Mouse (Mus musculus) intestine, embryonic 16.5 days (tissue): ENCODE measurements around the gene Creg1. TPM values are rescaled to one million over a fixed set of nuclear protein-coding genes. Genes with fewer than 3 reads are reported as not detected.

Experiments used
- ATAC-seq: fragments of 200-750 bp; cut with Nextera tagmentation; 2 replicates; pipeline ENCODE4 v1.8.0; 2017; ENCODE audit warnings: moderate TSS enrichment, moderate library complexity
- H3K27ac ChIP-seq: fragments of 300-500 bp; sonication (generic); 2 replicates; pipeline ENCODE4 v1.5.1; 2014; ENCODE audit warnings: mild to moderate bottlenecking, low read length
- H3K27me3 ChIP-seq: fragments of 300-500 bp; sonication (generic); replicated peaks from 2 replicates; pipeline ENCODE4 v1.6.1; 2014; ENCODE audit warnings: low read length, control low read depth, mixed read lengths; ENCODE audit not compliant: control insufficient read depth, insufficient read depth
- H3K36me3 ChIP-seq: fragments of 300-500 bp; sonication (generic); 2 replicates; pipeline ENCODE4 v1.6.1; 2014; ENCODE audit warnings: low read length, control low read depth; ENCODE audit not compliant: control insufficient read depth, insufficient read depth
- H3K4me1 ChIP-seq: fragments of 300-500 bp; sonication (generic); 2 replicates; pipeline ENCODE4 v1.6.1; 2014; ENCODE audit warnings: low read length, control low read depth, mixed read lengths; ENCODE audit not compliant: control insufficient read depth, insufficient read depth
- H3K4me2 ChIP-seq: fragments of 300-500 bp; sonication (generic); 2 replicates; pipeline ENCODE4 v1.6.1; 2014; ENCODE audit warnings: low read depth, low read length, control low read depth
- H3K4me3 ChIP-seq: fragments of 300-500 bp; sonication (generic); 2 replicates; pipeline ENCODE4 v1.5.1; 2014; ENCODE audit warnings: mild to moderate bottlenecking, low read length
- H3K9ac ChIP-seq: fragments of 300-500 bp; sonication (generic); 2 replicates; pipeline ENCODE4 v1.6.1; 2014; ENCODE audit warnings: low read depth, low read length
- H3K9me3 ChIP-seq: fragments of 300-500 bp; sonication (generic); 2 replicates; pipeline ENCODE4 v1.6.1; 2016; ENCODE audit warnings: low read length, control low read depth; ENCODE audit not compliant: control insufficient read depth
- WGBS: fragments of 180-500 bp; shearing (Covaris S2); extraction: QIAGEN DNeasy Blood & Tissue Kit; methylation state at CpG from one replicate; pipeline ENCODE4 v1.1.7; 2014; 5-methylcytosine and 5-hydroxymethylcytosine counted together
- polyA plus RNA-seq: library from polyadenylated mRNA; unstranded; fragments of >200 nt; fragmentation: Nextera tagmentation; extraction: Ambion mirVana; gene quantifications from 2 replicates; pipeline ENCODE4 v1.2.1, GENCODE M21; 2015

The Creg1 gene
- 122 and 142 TPM in 2 replicates for polyA plus RNA-seq

DNA sequence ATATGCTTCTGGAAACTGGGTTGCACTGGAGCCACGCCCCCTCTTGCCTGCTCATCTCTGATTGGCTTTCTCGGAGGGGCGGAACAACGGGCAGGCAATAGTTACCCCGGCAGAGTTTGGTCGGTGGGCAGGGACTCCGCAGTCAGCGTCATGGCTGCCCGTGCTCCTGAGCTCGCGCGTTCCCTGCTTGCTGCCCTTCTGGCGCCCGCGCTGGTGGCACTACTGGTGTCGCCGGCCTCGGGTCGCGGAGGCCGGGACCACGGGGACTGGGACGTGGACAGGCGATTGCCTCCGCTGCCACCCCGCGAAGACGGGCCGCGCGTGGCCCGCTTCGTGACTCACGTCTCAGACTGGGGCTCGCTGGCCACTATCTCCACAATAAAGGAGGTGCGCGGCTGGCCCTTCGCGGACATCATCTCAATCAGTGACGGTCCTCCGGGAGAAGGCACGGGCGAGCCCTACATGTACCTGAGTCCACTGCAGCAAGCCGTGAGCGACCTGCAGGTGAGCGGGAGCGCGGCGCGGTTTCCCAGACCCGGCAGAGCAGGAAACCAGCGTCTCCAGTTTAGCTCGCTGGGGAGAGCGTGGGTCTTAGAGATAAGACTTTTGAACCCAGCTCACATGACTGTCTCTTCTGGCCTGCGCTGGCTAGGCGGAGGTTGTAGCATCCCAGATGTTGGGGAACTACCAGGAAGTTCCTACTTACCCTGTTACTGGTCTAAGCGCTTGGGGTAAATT, at the start of gene Creg1:
Creg1 (plus strand) TSS at position 112 of the 738 bp plus-strand sequence.
- Histone ChIP-seq H3K4me1 (peaks cover 14% of the 10 kb centered on the region), H3K27me3 (no peaks in the 10 kb centered on the region), H3K4me3 (peak within 1 kb of the TSS; percentile 88), H3K36me3 (no peaks in the 10 kb centered on the region), H3K4me2 (peak within 1 kb of the TSS; percentile 81), H3K27ac (peak within 1 kb of the TSS; percentile 83), H3K9ac (peak within 1 kb of the TSS; percentile 89), H3K9me3 (no peaks in the 10 kb centered on the region)
- peak; percentile 97 for ATAC-seq
- under 1% methylated on average over 57 of the region's 57 CpGs for WGBS

DNA sequence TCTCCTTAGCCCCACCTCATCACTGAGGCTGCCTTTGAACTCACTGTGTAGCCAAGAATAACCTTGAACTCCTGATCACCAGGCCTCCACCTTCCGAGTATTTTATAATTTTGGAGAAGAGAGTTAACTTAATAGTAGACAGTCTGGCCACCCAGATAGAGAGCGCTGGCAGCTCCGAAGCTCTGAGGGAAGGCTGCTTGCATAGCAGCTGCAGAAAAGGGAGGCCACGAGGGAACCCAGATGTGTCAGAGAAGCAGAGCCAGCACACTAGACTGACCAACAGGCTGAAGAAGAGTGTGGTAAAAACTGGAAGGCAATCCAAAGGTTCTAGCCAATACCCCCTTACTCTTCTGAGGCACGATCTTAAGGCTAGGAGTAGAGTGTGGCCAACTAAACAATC, 49.7 kb upstream of the Creg1 start:
- no peak overlapping the region for H3K4me2 ChIP-seq
- 52% methylated on average over 5 of the region's 5 CpGs for WGBS
- no peak overlapping the region for H3K4me3 ChIP-seq
- H3K9ac ChIP-seq = no peak overlapping the region
- H3K27me3 ChIP-seq = no peaks in the 10 kb centered on the region
- no peaks in the 10 kb centered on the region for H3K9me3 ChIP-seq
- no peaks in the 10 kb centered on the region for H3K36me3 ChIP-seq
- peaks cover 25% of the 10 kb centered on the region for H3K4me1 ChIP-seq
- no peak for ATAC-seq
- peak overlapping the region; percentile 27; the same call in 1 of the 2 replicates for H3K27ac ChIP-seq

DNA sequence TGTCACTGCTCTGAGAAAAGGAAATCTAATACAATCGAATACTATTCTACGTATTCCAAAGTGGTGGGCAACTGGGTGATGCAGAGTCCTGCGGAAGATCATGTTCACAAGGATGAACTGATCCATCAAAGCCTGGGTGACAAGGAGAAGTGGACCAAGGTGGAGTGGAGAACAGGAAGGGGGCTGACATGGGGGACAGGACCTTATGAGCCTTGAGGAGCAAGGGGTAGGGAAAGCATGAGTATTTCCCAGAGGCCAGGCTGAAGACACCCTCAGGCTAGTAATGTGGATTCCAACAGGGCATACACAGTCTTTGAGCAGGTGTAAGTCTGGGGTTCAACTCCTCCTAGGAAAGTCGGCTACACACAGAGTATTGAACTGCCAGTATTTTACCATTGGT, 47.1 kb upstream of the Creg1 start:
- H3K36me3 ChIP-seq = no peaks in the 10 kb centered on the region
- WGBS = 87% methylated on average over 4 of the region's 4 CpGs
- H3K4me2 ChIP-seq = no peak overlapping the region
- no peaks in the 10 kb centered on the region for H3K27me3 ChIP-seq
- peaks cover 17% of the 10 kb centered on the region for H3K4me1 ChIP-seq
- H3K27ac ChIP-seq = no peak overlapping the region
- no peak for ATAC-seq
- no peaks in the 10 kb centered on the region for H3K9me3 ChIP-seq
- H3K4me3 ChIP-seq = no peak overlapping the region
- H3K9ac ChIP-seq = no peak overlapping the region

DNA sequence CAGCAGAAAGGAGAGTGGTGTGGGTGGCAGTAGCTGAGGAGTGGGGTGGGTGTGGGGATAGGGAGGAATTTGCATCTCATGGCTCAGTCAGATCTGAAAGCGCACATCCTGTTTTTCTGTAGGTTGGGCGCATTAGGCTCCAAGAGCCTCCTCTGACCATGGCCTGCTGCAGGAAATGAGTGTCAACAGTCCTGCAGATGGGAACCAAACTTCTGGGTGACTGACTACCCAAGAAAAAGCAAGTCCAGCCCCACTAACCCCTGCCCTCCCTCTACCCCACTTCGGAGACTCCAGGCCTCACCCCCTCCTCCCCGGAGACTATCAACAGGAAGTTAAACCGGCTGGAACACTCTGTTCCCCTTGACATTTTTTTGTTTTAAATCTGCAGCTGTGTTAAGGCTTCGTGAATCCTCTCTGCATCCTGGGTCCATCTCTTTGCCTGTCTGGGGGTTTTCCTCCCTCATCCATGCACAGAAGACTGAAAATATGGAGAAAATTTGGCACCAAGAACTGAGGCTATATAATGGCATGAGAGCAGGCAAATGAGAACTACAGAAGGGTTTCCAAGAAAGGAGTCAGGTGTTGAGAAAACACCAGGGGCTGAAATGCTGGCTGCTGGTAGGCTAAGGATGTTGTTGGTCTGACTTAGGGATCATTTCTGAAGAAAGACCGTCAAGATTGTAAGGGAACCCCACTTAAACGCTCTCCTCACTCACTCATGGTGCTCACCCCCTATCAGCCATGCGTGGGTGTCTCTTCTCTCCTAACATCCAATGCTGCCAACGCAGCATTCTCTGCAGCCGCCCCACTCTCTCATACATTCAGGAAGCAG, 45.6 kb upstream of the Creg1 start:
- H3K27ac ChIP-seq = peak overlapping the region; percentile 89
- H3K4me1 ChIP-seq = peaks cover 16% of the 10 kb centered on the region
- H3K36me3 ChIP-seq = no peaks in the 10 kb centered on the region
- peak overlapping the region; percentile 20; the same call in 1 of the 2 replicates for H3K4me3 ChIP-seq
- WGBS = 34% methylated on average over 11 of the region's 11 CpGs
- H3K4me2 ChIP-seq = peak overlapping the region; percentile 33
- H3K9me3 ChIP-seq = no peaks in the 10 kb centered on the region
- peak overlapping the region; percentile 17; the same call in 1 of the 2 replicates for H3K9ac ChIP-seq
- H3K27me3 ChIP-seq = no peaks in the 10 kb centered on the region
- ATAC-seq = peak; percentile 81

DNA sequence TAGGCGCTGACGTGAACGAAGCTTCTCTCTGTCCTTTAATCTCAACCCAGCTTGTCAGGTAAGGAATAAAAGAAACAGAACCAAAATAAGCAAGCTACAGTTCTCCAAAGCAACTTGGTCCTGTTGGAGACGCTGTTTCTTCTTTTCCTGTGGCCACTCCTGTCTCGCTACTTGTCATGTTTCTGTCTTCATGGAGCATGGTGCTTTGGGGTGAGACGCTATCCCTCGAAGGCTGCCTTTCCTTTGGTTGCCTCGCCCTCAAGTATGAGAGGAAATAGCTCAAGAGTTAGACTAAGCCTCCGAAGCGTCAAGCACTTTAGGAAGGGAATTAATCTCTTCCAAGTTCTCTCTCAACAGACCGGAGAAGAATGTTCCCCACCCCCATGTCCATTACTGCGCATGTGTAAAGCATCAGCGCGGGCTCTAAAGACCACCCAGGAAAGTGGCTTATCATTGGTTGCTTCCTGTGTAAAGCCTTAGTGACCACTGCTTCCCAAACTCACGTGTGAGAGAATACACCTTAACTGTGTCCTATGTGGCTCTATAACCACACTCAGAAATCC, 44.9 kb upstream of the Creg1 start:
- peaks cover 14% of the 10 kb centered on the region for H3K4me1 ChIP-seq
- H3K9ac ChIP-seq = peak overlapping the region; percentile 17; the same call in 1 of the 2 replicates
- ATAC-seq = peak; percentile 57; the same call in 1 of the 2 replicates
- no peaks in the 10 kb centered on the region for H3K36me3 ChIP-seq
- H3K9me3 ChIP-seq = no peaks in the 10 kb centered on the region
- H3K27ac ChIP-seq = peak overlapping the region; percentile 89
- H3K4me2 ChIP-seq = peak overlapping the region; percentile 33
- peak overlapping the region; percentile 20; the same call in 1 of the 2 replicates for H3K4me3 ChIP-seq
- WGBS = 46% methylated on average over 15 of the region's 15 CpGs
- no peaks in the 10 kb centered on the region for H3K27me3 ChIP-seq

DNA sequence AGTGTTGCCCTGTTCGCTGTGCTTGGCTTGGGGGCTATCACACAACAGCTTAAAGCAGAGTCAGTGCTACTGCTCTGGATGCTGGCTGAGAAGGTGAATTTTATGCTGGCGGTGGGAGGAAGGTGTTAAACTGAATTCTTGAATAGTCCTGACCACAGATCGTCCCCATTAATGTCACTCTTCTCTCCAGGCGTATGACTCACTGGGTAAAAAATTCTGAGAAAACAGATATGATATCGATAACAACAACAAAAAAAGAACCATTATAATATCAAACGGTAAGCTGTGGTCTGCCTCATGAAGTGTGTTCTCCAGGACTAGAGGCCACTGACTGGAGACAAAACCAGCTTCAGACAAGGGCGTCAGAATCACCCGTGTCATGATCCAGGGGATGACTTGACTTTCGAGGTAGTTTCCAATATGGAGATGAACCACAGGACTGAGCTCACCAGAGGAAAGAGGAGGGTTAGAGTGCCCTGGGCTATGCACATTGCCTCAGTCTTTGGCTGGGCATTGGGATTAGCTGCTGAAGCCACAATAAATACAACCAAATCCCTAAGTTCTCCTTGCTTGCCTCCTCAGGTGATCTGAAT, 40.9 kb upstream of the Creg1 start:
- Histone ChIP-seq H3K36me3 (no peaks in the 10 kb centered on the region), H3K4me2 (no peak overlapping the region), H3K9ac (no peak overlapping the region), H3K27me3 (no peaks in the 10 kb centered on the region), H3K9me3 (no peaks in the 10 kb centered on the region), H3K27ac (no peak overlapping the region), H3K4me1 (peaks cover 16% of the 10 kb centered on the region), H3K4me3 (no peak overlapping the region)
- no peak for ATAC-seq
- WGBS = 88% methylated on average over 9 of the region's 9 CpGs

DNA sequence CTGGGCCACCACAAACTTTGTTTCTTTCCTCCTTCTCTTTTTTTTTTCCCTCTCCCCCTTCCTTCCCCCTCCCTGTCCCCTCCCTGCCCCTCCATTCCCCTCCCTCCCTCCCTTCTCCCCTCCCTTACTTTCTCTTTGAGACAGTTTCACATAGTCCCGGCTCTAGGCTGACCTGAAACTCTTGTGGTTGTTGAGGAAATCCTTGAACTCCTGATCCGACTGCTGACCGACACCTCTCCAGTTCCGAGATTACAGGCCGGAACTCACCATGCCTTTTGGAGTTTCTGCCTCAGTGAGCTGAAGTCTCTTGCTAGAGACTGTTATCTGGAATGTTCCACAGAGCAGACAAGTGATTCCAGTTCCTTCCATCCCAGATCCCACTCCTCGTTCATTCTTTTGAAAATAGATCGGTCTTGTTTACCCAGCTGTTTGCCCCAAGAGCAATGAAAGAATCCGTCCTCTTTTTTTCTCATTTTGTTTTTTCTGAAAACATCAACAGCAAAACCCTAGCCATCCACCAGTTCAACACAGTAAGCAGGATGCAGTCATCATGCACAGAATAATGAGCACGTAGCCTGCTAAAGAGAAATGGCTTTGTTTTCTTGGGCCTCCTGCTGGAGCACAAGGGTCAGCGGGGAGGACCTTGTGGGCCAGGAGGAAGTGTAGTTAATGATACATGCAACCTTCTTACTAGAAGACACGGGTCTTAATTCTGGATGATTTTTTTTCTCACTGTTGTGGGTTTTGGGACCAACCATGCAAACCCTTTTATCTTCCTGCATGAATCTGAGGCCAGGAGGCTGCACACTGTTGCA, 39.1 kb upstream of the Creg1 start:
- H3K4me1 ChIP-seq = peaks cover 8% of the 10 kb centered on the region
- H3K4me3 ChIP-seq = no peak overlapping the region
- no peaks in the 10 kb centered on the region for H3K9me3 ChIP-seq
- no peak overlapping the region for H3K9ac ChIP-seq
- no peaks in the 10 kb centered on the region for H3K36me3 ChIP-seq
- no peak overlapping the region for H3K4me2 ChIP-seq
- peak; percentile 56; the same call in 1 of the 2 replicates for ATAC-seq
- no peak overlapping the region for H3K27ac ChIP-seq
- WGBS = 56% methylated on average over 11 of the region's 11 CpGs
- H3K27me3 ChIP-seq = no peaks in the 10 kb centered on the region

DNA sequence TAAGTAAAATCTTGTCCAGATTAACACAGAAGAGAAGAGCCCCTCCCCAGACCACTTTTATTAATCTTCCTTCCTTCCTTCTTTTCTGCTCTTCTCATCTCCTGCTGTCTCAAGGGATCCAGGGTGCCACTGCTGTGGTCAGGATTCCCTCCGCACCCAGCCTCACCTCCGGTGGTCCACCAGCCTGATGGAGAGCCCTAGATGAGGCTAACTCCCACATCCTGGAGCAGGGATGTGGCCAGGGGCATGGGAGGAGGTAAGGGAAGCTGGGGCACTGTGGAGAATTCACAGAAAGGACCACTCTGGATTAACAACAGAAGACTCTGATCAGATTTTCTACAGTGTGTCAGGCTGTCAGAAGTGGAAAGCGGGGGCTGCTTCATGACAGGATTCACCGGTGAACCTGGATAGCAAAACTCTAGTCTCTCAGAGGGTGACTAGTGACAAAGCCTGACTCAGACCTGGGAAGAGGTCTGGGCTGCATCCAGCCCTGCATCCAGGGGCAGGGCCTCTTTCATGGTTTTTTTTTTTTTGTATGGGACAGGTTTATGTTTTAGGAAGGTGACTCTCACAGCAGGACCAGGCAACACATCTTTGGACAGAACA, 38.4 kb upstream of the Creg1 start:
- Histone ChIP-seq H3K9ac (0 out of 2 replicates have a peak overlapping the region, but pooled peaks have one; percentile 11), H3K4me3 (no peak overlapping the region), H3K4me2 (no peak overlapping the region), H3K27ac (no peak overlapping the region), H3K36me3 (no peaks in the 10 kb centered on the region), H3K27me3 (no peaks in the 10 kb centered on the region), H3K9me3 (no peaks in the 10 kb centered on the region), H3K4me1 (peaks cover 12% of the 10 kb centered on the region)
- no peak for ATAC-seq
- 83% methylated on average over 4 of the region's 4 CpGs for WGBS
